Mouse (Mus musculus): ENCODE measurements around the gene Shroom3. TPM values are rescaled to one million over a fixed set of nuclear protein-coding genes. Genes with fewer than 3 reads are reported as not detected.

The Shroom3 gene
- polyA plus RNA-seq, 1 experiment from 2014 or later = 3.5 TPM

GRCm38 (mm10) chr5:92721610-92722009 lies 38.4 kb downstream of the Shroom3 start:
- no peak overlapping the region for H3K27ac ChIP-seq (ENCODE audit: low read depth, low read length)
- no peaks in the 10 kb centered on the region for H3K27me3 ChIP-seq (replicated peaks; ENCODE audit: control insufficient read depth, insufficient read depth, low read length)
- H3K4me3 ChIP-seq (ENCODE audit: low read depth, low read length) = no peak overlapping the region
- H3K4me2 ChIP-seq = no peak overlapping the region
- 85% methylated on average over 8 of the region's 8 CpGs for WGBS
- no peaks in the 10 kb centered on the region for H3K4me1 ChIP-seq (replicated peaks; ENCODE audit: control insufficient read depth, insufficient read depth, low read length)
- no peaks in the 10 kb centered on the region for H3K9me3 ChIP-seq (ENCODE audit: control insufficient read depth, low read length)
- DNase-seq (ENCODE audit: low spot score) = no peak
- H3K36me3 ChIP-seq (ENCODE audit: control insufficient read depth, insufficient read depth, low read length) = no peaks in the 10 kb centered on the region
- H3K9ac ChIP-seq (ENCODE audit: low read depth, low read length) = no peak overlapping the region
- no peak for ATAC-seq (replicated peaks; ENCODE audit: low FRiP score)

DNA sequence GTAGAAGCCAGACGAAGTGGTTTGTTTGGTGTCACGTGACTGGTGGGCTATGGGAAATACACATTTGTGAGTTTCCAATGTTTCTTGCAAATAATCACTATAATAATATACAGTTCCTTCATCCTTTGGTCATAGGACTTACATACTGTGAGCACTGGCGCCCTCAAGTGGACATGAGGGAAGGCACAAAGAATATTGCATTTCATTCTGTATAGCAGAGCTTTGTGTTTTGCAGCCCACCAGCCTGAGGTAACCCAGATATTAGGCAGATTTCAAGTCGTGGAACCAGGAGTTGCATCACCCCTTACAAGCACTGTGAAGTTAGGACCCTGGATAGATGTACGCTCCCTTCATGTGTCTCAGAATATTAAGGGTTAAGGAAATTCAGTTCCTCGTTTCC lies 42.7 kb downstream of the Shroom3 start:
- H3K9me3 ChIP-seq (ENCODE audit: control insufficient read depth, low read length) = no peaks in the 10 kb centered on the region
- ATAC-seq (replicated peaks; ENCODE audit: low FRiP score) = no peak

DNA sequence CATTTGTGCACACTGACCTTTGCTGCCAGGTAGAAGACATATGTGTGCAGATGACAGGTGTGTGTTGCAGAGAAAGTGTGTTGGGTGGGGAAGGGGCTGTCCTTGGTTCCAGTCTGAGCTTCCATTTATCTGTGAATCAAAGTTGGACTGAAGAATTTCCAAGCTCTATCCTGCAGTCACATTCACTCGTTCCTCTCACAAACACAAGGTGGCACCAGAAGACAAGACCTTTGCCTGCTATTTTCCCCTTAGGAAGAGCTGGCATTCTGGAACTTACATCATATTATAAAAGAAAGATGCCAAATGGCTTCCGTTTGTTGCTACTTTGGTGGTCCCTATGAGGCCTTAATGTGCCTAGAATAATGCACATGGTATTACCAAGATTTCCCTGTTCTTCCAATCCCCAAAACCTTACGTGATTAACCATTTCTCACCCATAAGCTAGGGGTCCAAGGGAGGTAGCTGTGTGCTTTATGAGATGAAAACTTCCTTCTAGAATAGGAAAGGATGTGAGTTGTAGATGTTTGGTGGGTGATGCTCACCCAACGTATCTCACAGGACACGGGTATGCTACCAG lies 45.1 kb downstream of the Shroom3 start:
- no peak for DNase-seq (ENCODE audit: low spot score)
- no peaks in the 10 kb centered on the region for H3K36me3 ChIP-seq (ENCODE audit: control insufficient read depth, insufficient read depth, low read length)

More for the DNA sequence above, 42.7 kb downstream of the Shroom3 start:
- Histone ChIP-seq H3K36me3 (ENCODE audit: control insufficient read depth, insufficient read depth, low read length) (no peaks in the 10 kb centered on the region), H3K27me3 (replicated peaks; ENCODE audit: control insufficient read depth, insufficient read depth, low read length) (no peaks in the 10 kb centered on the region), H3K9ac (ENCODE audit: low read depth, low read length) (no peak overlapping the region), H3K4me1 (replicated peaks; ENCODE audit: control insufficient read depth, insufficient read depth, low read length) (no peaks in the 10 kb centered on the region), H3K4me3 (ENCODE audit: low read depth, low read length) (no peak overlapping the region), H3K27ac (ENCODE audit: low read depth, low read length) (no peak overlapping the region), H3K4me2 (no peak overlapping the region)
- no peak for DNase-seq (ENCODE audit: low spot score)
- 31% methylated on average over 6 of the region's 6 CpGs for WGBS

DNA sequence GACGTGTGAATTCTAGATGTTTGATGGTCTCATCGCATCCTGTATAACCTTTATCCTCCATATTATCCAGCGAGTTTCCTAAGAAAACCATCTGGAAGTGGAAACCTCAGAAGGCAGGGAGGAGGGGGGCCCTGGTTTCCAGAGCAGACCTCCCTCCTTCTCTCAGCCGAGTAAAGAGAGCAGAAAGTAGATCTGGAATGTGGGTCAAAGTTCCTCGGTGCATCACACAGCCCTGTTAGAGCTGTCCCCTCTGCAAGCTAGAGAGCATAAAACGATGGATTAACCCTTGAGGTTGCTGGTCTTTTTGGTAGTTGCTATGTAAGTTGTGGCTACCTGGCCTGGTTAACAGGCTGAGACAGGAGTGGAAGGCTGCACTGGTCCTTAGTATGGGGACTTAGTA lies 46.0 kb downstream of the Shroom3 start:
- Histone ChIP-seq H3K36me3 (ENCODE audit: control insufficient read depth, insufficient read depth, low read length) (no peaks in the 10 kb centered on the region), H3K9me3 (ENCODE audit: control insufficient read depth, low read length) (no peaks in the 10 kb centered on the region), H3K4me1 (replicated peaks; ENCODE audit: control insufficient read depth, insufficient read depth, low read length) (no peaks in the 10 kb centered on the region), H3K9ac (ENCODE audit: low read depth, low read length) (no peak overlapping the region), H3K4me2 (no peak overlapping the region), H3K27me3 (replicated peaks; ENCODE audit: control insufficient read depth, insufficient read depth, low read length) (no peaks in the 10 kb centered on the region), H3K27ac (ENCODE audit: low read depth, low read length) (no peak overlapping the region), H3K4me3 (ENCODE audit: low read depth, low read length) (no peak overlapping the region)
- WGBS = 53% methylated on average over 6 of the region's 6 CpGs
- DNase-seq (ENCODE audit: low spot score) = no peak
- ATAC-seq (replicated peaks; ENCODE audit: low FRiP score) = no peak

More for the DNA sequence above, 45.1 kb downstream of the Shroom3 start:
- ATAC-seq (replicated peaks; ENCODE audit: low FRiP score) = no peak
- no peaks in the 10 kb centered on the region for H3K4me1 ChIP-seq (replicated peaks; ENCODE audit: control insufficient read depth, insufficient read depth, low read length)
- no peaks in the 10 kb centered on the region for H3K9me3 ChIP-seq (ENCODE audit: control insufficient read depth, low read length)
- no peak overlapping the region for H3K27ac ChIP-seq (ENCODE audit: low read depth, low read length)
- no peak overlapping the region for H3K9ac ChIP-seq (ENCODE audit: low read depth, low read length)
- H3K4me2 ChIP-seq = no peak overlapping the region
- no peaks in the 10 kb centered on the region for H3K27me3 ChIP-seq (replicated peaks; ENCODE audit: control insufficient read depth, insufficient read depth, low read length)
- no peak overlapping the region for H3K4me3 ChIP-seq (ENCODE audit: low read depth, low read length)
- WGBS = 49% methylated on average over 5 of the region's 5 CpGs

DNA sequence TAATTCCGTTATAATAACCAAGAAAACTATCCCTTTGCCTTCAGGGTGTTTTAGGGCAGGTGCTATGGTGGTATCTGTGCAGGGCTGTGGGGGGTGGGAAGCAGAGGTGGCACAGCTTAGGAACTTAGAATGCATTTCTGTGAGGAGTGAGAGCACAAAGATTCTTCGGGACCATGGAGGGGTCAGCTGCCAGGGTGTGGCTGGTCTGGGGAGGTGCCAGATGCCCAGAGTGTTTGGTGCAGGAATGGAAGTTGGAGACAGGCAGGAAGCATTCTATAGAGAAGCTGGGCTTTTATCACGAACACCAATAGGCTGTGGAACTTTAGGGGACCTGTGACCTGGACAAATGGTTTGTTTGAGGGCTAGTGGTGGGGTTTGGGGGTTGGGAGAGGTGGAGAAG lies 58.6 kb downstream of the Shroom3 start:
- Histone ChIP-seq H3K4me1 (replicated peaks; ENCODE audit: control insufficient read depth, insufficient read depth, low read length) (no peaks in the 10 kb centered on the region; the same call in 1 of the 2 replicates), H3K4me2 (no peak overlapping the region), H3K27me3 (replicated peaks; ENCODE audit: control insufficient read depth, insufficient read depth, low read length) (no peaks in the 10 kb centered on the region), H3K4me3 (ENCODE audit: low read depth, low read length) (no peak overlapping the region), H3K9me3 (ENCODE audit: control insufficient read depth, low read length) (no peaks in the 10 kb centered on the region), H3K9ac (ENCODE audit: low read depth, low read length) (no peak overlapping the region), H3K36me3 (ENCODE audit: control insufficient read depth, insufficient read depth, low read length) (no peaks in the 10 kb centered on the region), H3K27ac (ENCODE audit: low read depth, low read length) (no peak overlapping the region)
- ATAC-seq (replicated peaks; ENCODE audit: low FRiP score) = no peak
- WGBS = 78% methylated on average over 3 of the region's 3 CpGs
- DNase-seq (ENCODE audit: low spot score) = no peak

GRCm38 (mm10) chr5:92742701-92743100 lies 59.5 kb downstream of the Shroom3 start:
- Histone ChIP-seq H3K27me3 (replicated peaks; ENCODE audit: control insufficient read depth, insufficient read depth, low read length) (no peaks in the 10 kb centered on the region), H3K27ac (ENCODE audit: low read depth, low read length) (no peak overlapping the region), H3K4me1 (replicated peaks; ENCODE audit: control insufficient read depth, insufficient read depth, low read length) (no peaks in the 10 kb centered on the region; the same call in 1 of the 2 replicates), H3K9ac (ENCODE audit: low read depth, low read length) (no peak overlapping the region), H3K4me2 (no peak overlapping the region), H3K36me3 (ENCODE audit: control insufficient read depth, insufficient read depth, low read length) (no peaks in the 10 kb centered on the region), H3K9me3 (ENCODE audit: control insufficient read depth, low read length) (no peaks in the 10 kb centered on the region), H3K4me3 (ENCODE audit: low read depth, low read length) (no peak overlapping the region)
- ATAC-seq (replicated peaks; ENCODE audit: low FRiP score) (no peak), DNase-seq (ENCODE audit: low spot score) (no peak)
- 76% methylated on average over 5 of the region's 5 CpGs for WGBS

DNA sequence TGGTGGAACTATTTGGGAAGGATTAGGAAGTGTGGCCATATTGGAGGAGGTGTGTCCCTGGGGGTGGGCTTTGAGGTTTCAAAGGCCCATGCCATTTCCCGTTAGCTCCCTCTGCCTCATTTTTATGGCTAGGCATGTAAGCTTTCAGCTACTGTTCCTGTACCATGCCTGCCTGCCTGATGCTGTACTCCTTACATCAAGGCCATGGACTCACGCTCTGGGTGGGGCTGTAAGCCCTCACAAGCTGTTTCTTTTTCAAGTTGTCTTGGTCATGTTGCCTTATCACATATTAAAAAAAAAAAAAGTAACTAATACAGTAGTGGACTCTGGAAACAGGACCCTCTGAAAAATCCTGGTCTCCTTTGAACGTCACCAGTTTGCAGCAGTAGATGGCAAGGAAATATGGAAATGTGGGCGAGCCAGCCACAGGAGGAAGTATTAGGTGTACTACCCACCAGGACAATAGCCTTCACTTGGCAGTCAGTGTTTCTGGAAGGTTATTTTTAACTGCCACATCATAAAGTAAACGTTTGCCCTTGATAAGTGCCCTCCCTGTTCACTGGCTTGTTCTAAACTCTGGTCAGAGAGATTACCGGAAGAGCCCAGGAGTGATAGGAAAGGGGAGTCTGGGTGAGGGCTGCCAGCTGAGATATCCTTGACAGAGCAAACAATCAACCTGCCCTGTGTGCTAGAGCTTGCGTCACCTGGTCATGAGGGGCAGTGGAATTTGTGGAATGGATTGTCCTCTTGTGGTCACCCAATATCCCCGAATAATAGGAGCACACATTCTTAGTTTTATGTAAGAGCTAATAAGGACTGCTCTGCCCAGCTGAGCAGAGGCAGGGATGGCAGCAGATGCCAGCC lies 62.4 kb downstream of the Shroom3 start:
- peak; percentile 51; the same call in 1 of the 2 replicates for ATAC-seq (replicated peaks; ENCODE audit: low FRiP score)
- DNase-seq (ENCODE audit: low spot score) = no peak
- H3K9me3 ChIP-seq (ENCODE audit: control insufficient read depth, low read length) = no peaks in the 10 kb centered on the region
- H3K4me2 ChIP-seq = no peak overlapping the region
- H3K4me3 ChIP-seq (ENCODE audit: low read depth, low read length) = no peak overlapping the region
- no peak overlapping the region for H3K9ac ChIP-seq (ENCODE audit: low read depth, low read length)
- no peak overlapping the region for H3K27ac ChIP-seq (ENCODE audit: low read depth, low read length)
- WGBS = 59% methylated on average over 8 of the region's 8 CpGs
- no peaks in the 10 kb centered on the region for H3K27me3 ChIP-seq (replicated peaks; ENCODE audit: control insufficient read depth, insufficient read depth, low read length)
- no peaks in the 10 kb centered on the region for H3K36me3 ChIP-seq (ENCODE audit: control insufficient read depth, insufficient read depth, low read length)
- no peaks in the 10 kb centered on the region; the same call in 1 of the 2 replicates for H3K4me1 ChIP-seq (replicated peaks; ENCODE audit: control insufficient read depth, insufficient read depth, low read length)

- no peaks in the 10 kb centered on the region; the same call in 1 of the 2 replicates for H3K4me1 ChIP-seq (replicated peaks; ENCODE audit: control insufficient read depth, insufficient read depth, low read length)
- H3K4me2 ChIP-seq = no peak overlapping the region
- H3K36me3 ChIP-seq (ENCODE audit: control insufficient read depth, insufficient read depth, low read length) = no peaks in the 10 kb centered on the region
- 82% methylated on average over 4 of the region's 4 CpGs for WGBS
- no peak overlapping the region for H3K9ac ChIP-seq (ENCODE audit: low read depth, low read length)
- ATAC-seq (replicated peaks; ENCODE audit: low FRiP score) (no peak), DNase-seq (ENCODE audit: low spot score) (no peak)
- H3K27ac ChIP-seq (ENCODE audit: low read depth, low read length) = no peak overlapping the region
- H3K9me3 ChIP-seq (ENCODE audit: control insufficient read depth, low read length) = no peaks in the 10 kb centered on the region
- H3K27me3 ChIP-seq (replicated peaks; ENCODE audit: control insufficient read depth, insufficient read depth, low read length) = no peaks in the 10 kb centered on the region
- H3K4me3 ChIP-seq (ENCODE audit: low read depth, low read length) = no peak overlapping the region
Observed at GRCm38 (mm10) chr5:92751488-92751887, 68.3 kb downstream of the Shroom3 start.
